Mouse (Mus musculus) hindbrain, postnatal 0 days (tissue): ENCODE measurements at regions not wholly inside any gene's neighbourhood (a gene's known extent, or its start where the extent isn't known, plus 50 kb on each side); places are given as distances from the start of the nearest gene placed in this dataset.

Experiments
- ATAC-seq: fragments of 200-750 bp; cut with Nextera tagmentation; 2 replicates; pipeline ENCODE4 v1.8.0; 2017; ENCODE audit warnings: mild to moderate bottlenecking, moderate TSS enrichment, moderate library complexity
- DNase-seq: peaks from one replicate; pipeline ENCODE4 v3.0.0-alpha.2; 2015; ENCODE audit warnings: low spot score
- H3K27ac ChIP-seq: fragments of 300-500 bp; sonication (generic); 2 replicates; pipeline ENCODE4 v1.5.1; 2014; ENCODE audit warnings: mild to moderate bottlenecking
- H3K27me3 ChIP-seq: fragments of 300-500 bp; sonication (generic); 2 replicates; pipeline ENCODE4 v1.6.1; 2014; ENCODE audit warnings: low read length, mixed read lengths; ENCODE audit not compliant: insufficient read depth
- H3K36me3 ChIP-seq: fragments of 300-500 bp; sonication (generic); 2 replicates; pipeline ENCODE4 v1.6.1; 2014; ENCODE audit warnings: low read length, mixed read lengths; ENCODE audit not compliant: insufficient read depth
- H3K4me1 ChIP-seq: fragments of 300-500 bp; sonication (generic); 2 replicates; pipeline ENCODE4 v1.6.1; 2014; ENCODE audit warnings: antibody characterized with exemption, low read length, mixed read lengths; ENCODE audit not compliant: insufficient read depth
- H3K4me2 ChIP-seq: fragments of 300-500 bp; sonication (generic); 2 replicates; pipeline ENCODE4 v1.6.1; 2014; ENCODE audit warnings: low read depth, mild to moderate bottlenecking, low read length, moderate library complexity, mixed read lengths
- H3K4me3 ChIP-seq: fragments of 300-500 bp; sonication (generic); 2 replicates; pipeline ENCODE4 v1.5.1; 2014; ENCODE audit warnings: low read length
- H3K9ac ChIP-seq: fragments of 300-500 bp; sonication (generic); replicated peaks from 2 replicates; pipeline ENCODE4 v1.6.1; 2014; ENCODE audit warnings: mild to moderate bottlenecking, low read length, moderate library complexity, mixed read lengths
- H3K9me3 ChIP-seq: fragments of 300-500 bp; sonication (generic); 2 replicates; pipeline ENCODE4 v1.6.1; 2016; ENCODE audit warnings: low read length, mixed read lengths
- CTCF ChIP-seq: IDR thresholded peaks from 2 replicates; pipeline ENCODE4 v1.5.1; 2016; ENCODE audit warnings: antibody characterized with exemption, control low read depth, low read depth
- WGBS: fragments of 180-500 bp; shearing (Covaris S2); extraction: QIAGEN DNeasy Blood & Tissue Kit; methylation state at CpG from one replicate; pipeline ENCODE4 v1.1.7; 2014; 5-methylcytosine and 5-hydroxymethylcytosine counted together

- Histone ChIP-seq H3K27ac (no peak overlapping the region), H3K27me3 (no peaks in the 10 kb centered on the region), H3K4me2 (no peak overlapping the region), H3K9me3 (no peaks in the 10 kb centered on the region), H3K4me1 (no peaks in the 10 kb centered on the region), H3K4me3 (no peak overlapping the region), H3K36me3 (no peaks in the 10 kb centered on the region), H3K9ac (no peak overlapping the region)
- 79% methylated on average over 5 of the region's 5 CpGs for WGBS
- DNase-seq (no peak), ATAC-seq (no peak)
- TF ChIP-seq CTCF, result no peak
Measured at GRCm38 (mm10) chr13:97831839-97832238, 71.4 kb upstream of the Gm10260 start.

DNA sequence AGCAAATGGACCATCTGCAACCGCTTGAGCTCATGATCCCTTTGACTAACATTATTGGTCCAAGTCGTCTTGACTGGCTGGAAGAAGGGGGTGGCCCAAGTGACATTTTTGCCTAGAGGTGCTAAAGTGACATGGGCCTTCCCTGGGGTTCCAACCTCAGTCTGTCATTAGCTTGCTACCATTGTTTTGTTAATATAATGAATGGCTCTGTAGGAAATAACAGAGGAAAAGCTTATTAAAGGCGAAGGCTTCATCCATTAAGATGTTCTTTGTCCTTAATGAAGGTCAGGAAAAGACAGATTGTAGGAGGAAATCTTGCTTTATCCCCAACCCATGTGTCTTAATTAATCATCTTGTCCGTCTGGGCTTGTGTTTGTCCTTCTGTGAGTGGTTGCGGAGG lies 69.1 kb upstream of the Gm10260 start:
- ATAC-seq, result no peak
- no peak overlapping the region for H3K9ac ChIP-seq
- 52% methylated on average over 5 of the region's 5 CpGs for WGBS
- H3K36me3 ChIP-seq, result no peaks in the 10 kb centered on the region
- H3K9me3 ChIP-seq, result no peaks in the 10 kb centered on the region
- no peak overlapping the region for H3K27ac ChIP-seq
- no peaks in the 10 kb centered on the region for H3K27me3 ChIP-seq
- 0 out of 2 replicates have a peak, but pooled peaks cover 6% of the 10 kb centered on the region for H3K4me1 ChIP-seq
- H3K4me2 ChIP-seq, result no peak overlapping the region
- TF ChIP-seq CTCF, result no peak
- H3K4me3 ChIP-seq, result no peak overlapping the region
- DNase-seq, result no peak

GRCm38 (mm10) chr13:97825801-97826576 lies 65.6 kb upstream of the Gm10260 start:
- no peak overlapping the region for H3K4me3 ChIP-seq
- DNase-seq (peak; percentile 62), ATAC-seq (peak; percentile 62)
- no peak overlapping the region for H3K27ac ChIP-seq
- H3K4me2 ChIP-seq, result no peak overlapping the region
- no peaks in the 10 kb centered on the region for H3K9me3 ChIP-seq
- H3K27me3 ChIP-seq, result no peaks in the 10 kb centered on the region
- peaks cover 6% of the 10 kb centered on the region; the same call in 1 of the 2 replicates for H3K4me1 ChIP-seq
- WGBS, result 38% methylated on average over 22 of the region's 22 CpGs
- no peak overlapping the region for H3K9ac ChIP-seq
- H3K36me3 ChIP-seq, result no peaks in the 10 kb centered on the region
- TF ChIP-seq CTCF, result no peak

GRCm38 (mm10) chr13:97825361-97825760 lies 64.9 kb upstream of the Gm10260 start:
- peak; percentile 6; the same call in 1 of the 2 replicates for ATAC-seq
- Histone ChIP-seq H3K4me1 (peaks cover 6% of the 10 kb centered on the region; the same call in 1 of the 2 replicates), H3K9ac (no peak overlapping the region), H3K9me3 (no peaks in the 10 kb centered on the region), H3K27ac (no peak overlapping the region), H3K4me3 (no peak overlapping the region), H3K36me3 (no peaks in the 10 kb centered on the region), H3K4me2 (no peak overlapping the region), H3K27me3 (no peaks in the 10 kb centered on the region)
- no peak for DNase-seq
- 36% methylated on average over 3 of the region's 3 CpGs for WGBS
- no peak for TF ChIP-seq CTCF

GRCm38 (mm10) chr13:97824071-97824716 lies 63.8 kb upstream of the Gm10260 start:
- ATAC-seq, result peak; percentile 87
- peak overlapping the region; percentile 8 for H3K27ac ChIP-seq

DNA sequence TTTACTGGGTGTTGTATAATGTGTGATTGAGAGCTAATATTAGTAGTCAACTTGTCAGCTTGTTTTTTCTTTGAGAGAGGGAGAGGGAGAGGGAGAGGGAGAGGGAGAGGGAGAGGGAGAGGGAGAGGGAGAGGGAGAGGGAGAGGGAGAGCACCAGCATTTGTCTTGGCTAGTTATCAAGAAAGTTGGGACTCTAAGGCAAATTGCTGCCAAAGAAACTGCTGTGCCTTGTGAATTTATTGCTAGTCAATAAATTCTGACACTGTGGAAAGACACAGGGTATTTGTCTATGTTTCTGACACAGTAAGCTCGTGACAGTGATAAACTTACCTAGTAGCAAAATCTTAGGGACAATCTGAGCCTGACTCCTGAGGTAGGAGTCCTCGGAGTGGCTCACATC lies 61.2 kb upstream of the Gm10260 start:
- no peak overlapping the region for H3K27ac ChIP-seq
- no peaks in the 10 kb centered on the region for H3K36me3 ChIP-seq
- no peaks in the 10 kb centered on the region for H3K9me3 ChIP-seq
- H3K4me2 ChIP-seq, result no peak overlapping the region
- 50% methylated on average over 2 of the region's 2 CpGs for WGBS
- DNase-seq (no peak), ATAC-seq (no peak)
- H3K27me3 ChIP-seq, result no peaks in the 10 kb centered on the region
- peaks cover 6% of the 10 kb centered on the region; the same call in 1 of the 2 replicates for H3K4me1 ChIP-seq
- no peak for TF ChIP-seq CTCF
- H3K4me3 ChIP-seq, result no peak overlapping the region
- H3K9ac ChIP-seq, result no peak overlapping the region

More at GRCm38 (mm10) chr13:97824071-97824716, 63.8 kb upstream of the Gm10260 start:
- TF ChIP-seq CTCF, result no peak
- Histone ChIP-seq H3K9me3 (no peaks in the 10 kb centered on the region), H3K4me1 (peaks cover 6% of the 10 kb centered on the region; the same call in 1 of the 2 replicates), H3K27me3 (no peaks in the 10 kb centered on the region), H3K36me3 (no peaks in the 10 kb centered on the region), H3K4me2 (peak overlapping the region; percentile 58), H3K9ac (no peak overlapping the region; the same call in 1 of the 2 replicates), H3K4me3 (peak overlapping the region; percentile 23)
- peak; percentile 90 for DNase-seq
- WGBS, result 11% methylated on average over 20 of the region's 20 CpGs
